Comparison of ENCODE assay signal across 17 mouse cellular contexts in genomic region chr17:80485160-80485559, GRCm38 (mm10).
"Had no signal": no experiment of that assay in that cellular context is flagged by ENCODE, and none has a peak within 500 bp of the region (broad histone marks: within the 10 kb centered on the region; RNA-seq: fewer than 3 reads in every experiment).

No protein-coding gene starts in this region.

- H3K27ac ChIP-seq: kidney, postnatal 0 days; layer of hippocampus, adult 2 months; limb, embryonic 12.5 days; limb, embryonic 15.5 days; liver, embryonic 12.5 days; liver, embryonic 15.5 days; lung, embryonic 15.5 days; midbrain, embryonic 12.5 days; midbrain, embryonic 15.5 days; stomach, embryonic 15.5 days had no signal

- H3K4me2 ChIP-seq: limb, embryonic 12.5 days; limb, embryonic 15.5 days; liver, embryonic 12.5 days; liver, embryonic 15.5 days; lung, embryonic 15.5 days; midbrain, embryonic 12.5 days; midbrain, embryonic 15.5 days; stomach, embryonic 15.5 days had no signal

- H3K36me3 ChIP-seq: limb, embryonic 12.5 days; limb, embryonic 15.5 days; liver, embryonic 12.5 days; liver, embryonic 15.5 days; lung, embryonic 15.5 days; midbrain, embryonic 12.5 days; midbrain, embryonic 15.5 days; stomach, embryonic 15.5 days had no signal

- H3K9ac ChIP-seq: limb, embryonic 12.5 days; limb, embryonic 15.5 days; liver, embryonic 12.5 days; liver, embryonic 15.5 days; lung, embryonic 15.5 days; midbrain, embryonic 12.5 days; midbrain, embryonic 15.5 days; stomach, embryonic 15.5 days had no signal

- H3K27me3 ChIP-seq: limb, embryonic 12.5 days; limb, embryonic 15.5 days; liver, embryonic 12.5 days; liver, embryonic 15.5 days; lung, embryonic 15.5 days; midbrain, embryonic 12.5 days; midbrain, embryonic 15.5 days; stomach, embryonic 15.5 days had no signal

- ATAC-seq: liver, embryonic 12.5 days; midbrain, embryonic 15.5 days had no signal

- H3K9me3 ChIP-seq: limb, embryonic 12.5 days; limb, embryonic 15.5 days; liver, embryonic 12.5 days; liver, embryonic 15.5 days; lung, embryonic 15.5 days; midbrain, embryonic 12.5 days; midbrain, embryonic 15.5 days; stomach, embryonic 15.5 days had no signal

- H3K4me3 ChIP-seq: layer of hippocampus, adult 2 months; limb, embryonic 12.5 days; limb, embryonic 15.5 days; liver, embryonic 12.5 days; liver, embryonic 15.5 days; lung, embryonic 15.5 days; midbrain, embryonic 12.5 days; midbrain, embryonic 15.5 days; stomach, embryonic 15.5 days had no signal

- DNase-seq: kidney, adult 2 months; kidney, postnatal 25 days; left cerebral cortex, postnatal 4 days; lung, adult 18-20 months; lung, postnatal 10 days; lung, postnatal 36 days; thymus, postnatal 36 days had no signal
